Mouse (Mus musculus): ENCODE measurements around the gene Atp6v0e. TPM values are rescaled to one million over a fixed set of nuclear protein-coding genes. Genes with fewer than 3 reads are reported as not detected.

Gene Atp6v0e
- polyA plus RNA-seq, 1 experiment: 100 TPM

GRCm38 (mm10) chr17:26717868-26718267, 54.8 kb downstream of the Atp6v0e start:
- no peak overlapping the region for H3K9ac ChIP-seq (ENCODE audit: low read depth, poor library complexity, severe bottlenecking)
- no peak overlapping the region for H3K27ac ChIP-seq (ENCODE audit: insufficient read depth, low read length)
- H3K4me3 ChIP-seq (ENCODE audit: low read depth, low read length): no peak overlapping the region
- no peaks in the 10 kb centered on the region for H3K27me3 ChIP-seq (ENCODE audit: control insufficient read depth, insufficient read depth, low read length, poor library complexity, severe bottlenecking)
- no peaks in the 10 kb centered on the region for H3K9me3 ChIP-seq (replicated peaks; ENCODE audit: control insufficient read depth, insufficient read depth, low read length, poor library complexity, severe bottlenecking)
- no peaks in the 10 kb centered on the region for H3K4me1 ChIP-seq (ENCODE audit: control insufficient read depth, insufficient read depth, low read length)
- TF ChIP-seq EP300 (IDR thresholded peaks at IDR 0.05; ENCODE audit: insufficient read depth, low read depth, low read length) (no peak), POLR2A (IDR thresholded peaks at IDR 0.05; ENCODE audit: insufficient read depth, low read length) (no peak), CTCF (IDR thresholded peaks at IDR 0.05; ENCODE audit: low read depth, low read length) (no peak)
- no peaks in the 10 kb centered on the region for H3K36me3 ChIP-seq (ENCODE audit: control insufficient read depth, insufficient read depth, low read length, poor library complexity, severe bottlenecking)

GRCm38 (mm10) chr17:26719405-26719804, 56.4 kb downstream of the Atp6v0e start:
- Histone ChIP-seq H3K27ac (ENCODE audit: insufficient read depth, low read length) (no peak overlapping the region), H3K9me3 (replicated peaks; ENCODE audit: control insufficient read depth, insufficient read depth, low read length, poor library complexity, severe bottlenecking) (no peaks in the 10 kb centered on the region), H3K27me3 (ENCODE audit: control insufficient read depth, insufficient read depth, low read length, poor library complexity, severe bottlenecking) (no peaks in the 10 kb centered on the region), H3K4me3 (ENCODE audit: low read depth, low read length) (no peak overlapping the region), H3K4me1 (ENCODE audit: control insufficient read depth, insufficient read depth, low read length) (no peaks in the 10 kb centered on the region), H3K9ac (ENCODE audit: low read depth, poor library complexity, severe bottlenecking) (no peak overlapping the region), H3K36me3 (ENCODE audit: control insufficient read depth, insufficient read depth, low read length, poor library complexity, severe bottlenecking) (no peaks in the 10 kb centered on the region)
- no peak for TF ChIP-seq POLR2A (IDR thresholded peaks at IDR 0.05; ENCODE audit: insufficient read depth, low read length)
- TF ChIP-seq EP300 (IDR thresholded peaks at IDR 0.05; ENCODE audit: insufficient read depth, low read depth, low read length): no peak
- TF ChIP-seq CTCF (IDR thresholded peaks at IDR 0.05; ENCODE audit: low read depth, low read length): no peak

GRCm38 (mm10) chr17:26721802-26722201, 58.8 kb downstream of the Atp6v0e start:
- H3K27ac ChIP-seq (ENCODE audit: insufficient read depth, low read length): no peak overlapping the region
- H3K36me3 ChIP-seq (ENCODE audit: control insufficient read depth, insufficient read depth, low read length, poor library complexity, severe bottlenecking): no peaks in the 10 kb centered on the region
- no peaks in the 10 kb centered on the region for H3K4me1 ChIP-seq (ENCODE audit: control insufficient read depth, insufficient read depth, low read length)
- H3K9ac ChIP-seq (ENCODE audit: low read depth, poor library complexity, severe bottlenecking): no peak overlapping the region
- no peak overlapping the region for H3K4me3 ChIP-seq (ENCODE audit: low read depth, low read length)
- H3K27me3 ChIP-seq (ENCODE audit: control insufficient read depth, insufficient read depth, low read length, poor library complexity, severe bottlenecking): no peaks in the 10 kb centered on the region
- no peaks in the 10 kb centered on the region for H3K9me3 ChIP-seq (replicated peaks; ENCODE audit: control insufficient read depth, insufficient read depth, low read length, poor library complexity, severe bottlenecking)
- TF ChIP-seq POLR2A (IDR thresholded peaks at IDR 0.05; ENCODE audit: insufficient read depth, low read length) (no peak), CTCF (IDR thresholded peaks at IDR 0.05; ENCODE audit: low read depth, low read length) (no peak), EP300 (IDR thresholded peaks at IDR 0.05; ENCODE audit: insufficient read depth, low read depth, low read length) (no peak)

- Histone ChIP-seq H3K4me3 (ENCODE audit: low read depth, low read length) (no peak overlapping the region), H3K4me1 (ENCODE audit: control insufficient read depth, insufficient read depth, low read length) (no peaks in the 10 kb centered on the region), H3K36me3 (ENCODE audit: control insufficient read depth, insufficient read depth, low read length, poor library complexity, severe bottlenecking) (no peaks in the 10 kb centered on the region), H3K27me3 (ENCODE audit: control insufficient read depth, insufficient read depth, low read length, poor library complexity, severe bottlenecking) (no peaks in the 10 kb centered on the region), H3K9ac (ENCODE audit: low read depth, poor library complexity, severe bottlenecking) (no peak overlapping the region), H3K9me3 (replicated peaks; ENCODE audit: control insufficient read depth, insufficient read depth, low read length, poor library complexity, severe bottlenecking) (no peaks in the 10 kb centered on the region), H3K27ac (ENCODE audit: insufficient read depth, low read length) (no peak overlapping the region)
- TF ChIP-seq POLR2A (IDR thresholded peaks at IDR 0.05; ENCODE audit: insufficient read depth, low read length) (no peak), EP300 (IDR thresholded peaks at IDR 0.05; ENCODE audit: insufficient read depth, low read depth, low read length) (no peak), CTCF (IDR thresholded peaks at IDR 0.05; ENCODE audit: low read depth, low read length) (no peak)
These were observed 61.8 kb downstream of the Atp6v0e start for GRCm38 (mm10) chr17:26724790-26725189.

GRCm38 (mm10) chr17:26726674-26727073, 63.6 kb downstream of the Atp6v0e start:
- no peak for TF ChIP-seq EP300 (IDR thresholded peaks at IDR 0.05; ENCODE audit: insufficient read depth, low read depth, low read length)
- no peak for TF ChIP-seq CTCF (IDR thresholded peaks at IDR 0.05; ENCODE audit: low read depth, low read length)
- no peak for TF ChIP-seq POLR2A (IDR thresholded peaks at IDR 0.05; ENCODE audit: insufficient read depth, low read length)
- H3K4me3 ChIP-seq (ENCODE audit: low read depth, low read length): no peak overlapping the region
- H3K27ac ChIP-seq (ENCODE audit: insufficient read depth, low read length): no peak overlapping the region
- no peaks in the 10 kb centered on the region for H3K27me3 ChIP-seq (ENCODE audit: control insufficient read depth, insufficient read depth, low read length, poor library complexity, severe bottlenecking)
- H3K4me1 ChIP-seq (ENCODE audit: control insufficient read depth, insufficient read depth, low read length): no peaks in the 10 kb centered on the region
- H3K9ac ChIP-seq (ENCODE audit: low read depth, poor library complexity, severe bottlenecking): no peak overlapping the region
- H3K9me3 ChIP-seq (replicated peaks; ENCODE audit: control insufficient read depth, insufficient read depth, low read length, poor library complexity, severe bottlenecking): no peaks in the 10 kb centered on the region
- H3K36me3 ChIP-seq (ENCODE audit: control insufficient read depth, insufficient read depth, low read length, poor library complexity, severe bottlenecking): no peaks in the 10 kb centered on the region

- TF ChIP-seq CTCF (IDR thresholded peaks at IDR 0.05; ENCODE audit: low read depth, low read length) (no peak), EP300 (IDR thresholded peaks at IDR 0.05; ENCODE audit: insufficient read depth, low read depth, low read length) (no peak), POLR2A (IDR thresholded peaks at IDR 0.05; ENCODE audit: insufficient read depth, low read length) (no peak)
- no peaks in the 10 kb centered on the region for H3K36me3 ChIP-seq (ENCODE audit: control insufficient read depth, insufficient read depth, low read length, poor library complexity, severe bottlenecking)
These were observed 64.2 kb downstream of the Atp6v0e start for GRCm38 (mm10) chr17:26727110-26727755.

More at GRCm38 (mm10) chr17:26727110-26727755, 64.2 kb downstream of the Atp6v0e start:
- no peaks in the 10 kb centered on the region for H3K9me3 ChIP-seq (replicated peaks; ENCODE audit: control insufficient read depth, insufficient read depth, low read length, poor library complexity, severe bottlenecking)
- H3K9ac ChIP-seq (ENCODE audit: low read depth, poor library complexity, severe bottlenecking): no peak overlapping the region
- H3K4me1 ChIP-seq (ENCODE audit: control insufficient read depth, insufficient read depth, low read length): no peaks in the 10 kb centered on the region
- H3K27me3 ChIP-seq (ENCODE audit: control insufficient read depth, insufficient read depth, low read length, poor library complexity, severe bottlenecking): no peaks in the 10 kb centered on the region
- no peak overlapping the region for H3K27ac ChIP-seq (ENCODE audit: insufficient read depth, low read length)
- no peak overlapping the region for H3K4me3 ChIP-seq (ENCODE audit: low read depth, low read length)
